Mouse (Mus musculus): ENCODE measurements around the gene Abcg5.

- TF ChIP-seq CTCF (IDR thresholded peaks at IDR 0.05; ENCODE audit: insufficient read depth, low read depth, low read length) (no peak), POLR2A (IDR thresholded peaks at IDR 0.05; ENCODE audit: insufficient read depth, low read depth, low read length) (no peak)
Observed at GRCm38 (mm10) chr17:84707407-84707806, 24.6 kb upstream of the Abcg5 start.
